Mouse (Mus musculus): ENCODE measurements around the gene Gm5799. TPM values are rescaled to one million over a fixed set of nuclear protein-coding genes. Genes with fewer than 3 reads are reported as not detected.
"Not testable (repeated sequence)": the region's sequence is repeated elsewhere in the genome, so short reads cannot be mapped to it uniquely, and the experiment has no call there.

Gm5799 gene
- not detected in 2 replicates for polyA plus RNA-seq (2011; ENCODE audit: insufficient read depth, insufficient read length, low read depth, missing spikeins)

GRCm38 (mm10) chr14:43543276-43543675 lies at the start of gene Gm5799:
Gm5799 (plus strand) TSS chr14:43543576.
- not testable (repeated sequence) for H3K9me3 ChIP-seq (replicated peaks; ENCODE audit: control insufficient read depth, insufficient read depth, low read length, poor library complexity, severe bottlenecking); H3K9ac ChIP-seq (ENCODE audit: low read depth, poor library complexity, severe bottlenecking); H3K27me3 ChIP-seq (ENCODE audit: control insufficient read depth, insufficient read depth, low read length, poor library complexity, severe bottlenecking); H3K4me3 ChIP-seq (ENCODE audit: low read depth, low read length); H3K4me1 ChIP-seq (ENCODE audit: control insufficient read depth, insufficient read depth, low read length); H3K36me3 ChIP-seq (ENCODE audit: control insufficient read depth, insufficient read depth, low read length, poor library complexity, severe bottlenecking); H3K27ac ChIP-seq (ENCODE audit: insufficient read depth, low read length)

- not testable (repeated sequence) for H3K9me3 ChIP-seq (replicated peaks; ENCODE audit: control insufficient read depth, insufficient read depth, low read length, poor library complexity, severe bottlenecking); H3K36me3 ChIP-seq (ENCODE audit: control insufficient read depth, insufficient read depth, low read length, poor library complexity, severe bottlenecking); H3K27me3 ChIP-seq (ENCODE audit: control insufficient read depth, insufficient read depth, low read length, poor library complexity, severe bottlenecking); H3K27ac ChIP-seq (ENCODE audit: insufficient read depth, low read length); H3K4me3 ChIP-seq (ENCODE audit: low read depth, low read length); H3K4me1 ChIP-seq (ENCODE audit: control insufficient read depth, insufficient read depth, low read length); H3K9ac ChIP-seq (ENCODE audit: low read depth, poor library complexity, severe bottlenecking)
Observed at GRCm38 (mm10) chr14:43531052-43532010, 12.0 kb upstream of the Gm5799 start.

- not testable (repeated sequence) for H3K4me3 ChIP-seq (ENCODE audit: low read depth, low read length); H3K27me3 ChIP-seq (ENCODE audit: control insufficient read depth, insufficient read depth, low read length, poor library complexity, severe bottlenecking); H3K9me3 ChIP-seq (replicated peaks; ENCODE audit: control insufficient read depth, insufficient read depth, low read length, poor library complexity, severe bottlenecking); H3K27ac ChIP-seq (ENCODE audit: insufficient read depth, low read length); H3K4me1 ChIP-seq (ENCODE audit: control insufficient read depth, insufficient read depth, low read length); H3K9ac ChIP-seq (ENCODE audit: low read depth, poor library complexity, severe bottlenecking); H3K36me3 ChIP-seq (ENCODE audit: control insufficient read depth, insufficient read depth, low read length, poor library complexity, severe bottlenecking)
Observed at GRCm38 (mm10) chr14:43532011-43532383, 11.4 kb upstream of the Gm5799 start.

- H3K27me3 ChIP-seq (ENCODE audit: control insufficient read depth, insufficient read depth, low read length, poor library complexity, severe bottlenecking); H3K27ac ChIP-seq (ENCODE audit: insufficient read depth, low read length); H3K4me1 ChIP-seq (ENCODE audit: control insufficient read depth, insufficient read depth, low read length); H3K36me3 ChIP-seq (ENCODE audit: control insufficient read depth, insufficient read depth, low read length, poor library complexity, severe bottlenecking); H3K9me3 ChIP-seq (replicated peaks; ENCODE audit: control insufficient read depth, insufficient read depth, low read length, poor library complexity, severe bottlenecking); H3K9ac ChIP-seq (ENCODE audit: low read depth, poor library complexity, severe bottlenecking); H3K4me3 ChIP-seq (ENCODE audit: low read depth, low read length): not testable (repeated sequence)
Observed at GRCm38 (mm10) chr14:43532387-43532786, 11.0 kb upstream of the Gm5799 start.

- H3K4me3 ChIP-seq (ENCODE audit: low read depth, low read length); H3K4me1 ChIP-seq (ENCODE audit: control insufficient read depth, insufficient read depth, low read length); H3K9ac ChIP-seq (ENCODE audit: low read depth, poor library complexity, severe bottlenecking); H3K27ac ChIP-seq (ENCODE audit: insufficient read depth, low read length); H3K27me3 ChIP-seq (ENCODE audit: control insufficient read depth, insufficient read depth, low read length, poor library complexity, severe bottlenecking); H3K9me3 ChIP-seq (replicated peaks; ENCODE audit: control insufficient read depth, insufficient read depth, low read length, poor library complexity, severe bottlenecking); H3K36me3 ChIP-seq (ENCODE audit: control insufficient read depth, insufficient read depth, low read length, poor library complexity, severe bottlenecking): not testable (repeated sequence)
Observed at GRCm38 (mm10) chr14:43538144-43538543, 5.2 kb upstream of the Gm5799 start.

GRCm38 (mm10) chr14:43546281-43546680 lies 2.9 kb downstream of the Gm5799 start:
- not testable (repeated sequence) for H3K27ac ChIP-seq (ENCODE audit: insufficient read depth, low read length); H3K9me3 ChIP-seq (replicated peaks; ENCODE audit: control insufficient read depth, insufficient read depth, low read length, poor library complexity, severe bottlenecking); H3K4me3 ChIP-seq (ENCODE audit: low read depth, low read length); H3K9ac ChIP-seq (ENCODE audit: low read depth, poor library complexity, severe bottlenecking); H3K36me3 ChIP-seq (ENCODE audit: control insufficient read depth, insufficient read depth, low read length, poor library complexity, severe bottlenecking); H3K4me1 ChIP-seq (ENCODE audit: control insufficient read depth, insufficient read depth, low read length); H3K27me3 ChIP-seq (ENCODE audit: control insufficient read depth, insufficient read depth, low read length, poor library complexity, severe bottlenecking)

GRCm38 (mm10) chr14:43552271-43552670 lies 8.9 kb downstream of the Gm5799 start:
- not testable (repeated sequence) for H3K27ac ChIP-seq (ENCODE audit: insufficient read depth, low read length); H3K27me3 ChIP-seq (ENCODE audit: control insufficient read depth, insufficient read depth, low read length, poor library complexity, severe bottlenecking); H3K4me1 ChIP-seq (ENCODE audit: control insufficient read depth, insufficient read depth, low read length); H3K9ac ChIP-seq (ENCODE audit: low read depth, poor library complexity, severe bottlenecking); H3K4me3 ChIP-seq (ENCODE audit: low read depth, low read length); H3K9me3 ChIP-seq (replicated peaks; ENCODE audit: control insufficient read depth, insufficient read depth, low read length, poor library complexity, severe bottlenecking); H3K36me3 ChIP-seq (ENCODE audit: control insufficient read depth, insufficient read depth, low read length, poor library complexity, severe bottlenecking)

- H3K27ac ChIP-seq (ENCODE audit: insufficient read depth, low read length); H3K4me3 ChIP-seq (ENCODE audit: low read depth, low read length); H3K36me3 ChIP-seq (ENCODE audit: control insufficient read depth, insufficient read depth, low read length, poor library complexity, severe bottlenecking); H3K27me3 ChIP-seq (ENCODE audit: control insufficient read depth, insufficient read depth, low read length, poor library complexity, severe bottlenecking); H3K9ac ChIP-seq (ENCODE audit: low read depth, poor library complexity, severe bottlenecking); H3K4me1 ChIP-seq (ENCODE audit: control insufficient read depth, insufficient read depth, low read length); H3K9me3 ChIP-seq (replicated peaks; ENCODE audit: control insufficient read depth, insufficient read depth, low read length, poor library complexity, severe bottlenecking): not testable (repeated sequence)
Observed at GRCm38 (mm10) chr14:43577969-43578368, 34.6 kb downstream of the Gm5799 start.

- H3K4me1 ChIP-seq (ENCODE audit: control insufficient read depth, insufficient read depth, low read length); H3K4me3 ChIP-seq (ENCODE audit: low read depth, low read length); H3K27ac ChIP-seq (ENCODE audit: insufficient read depth, low read length); H3K36me3 ChIP-seq (ENCODE audit: control insufficient read depth, insufficient read depth, low read length, poor library complexity, severe bottlenecking); H3K9me3 ChIP-seq (replicated peaks; ENCODE audit: control insufficient read depth, insufficient read depth, low read length, poor library complexity, severe bottlenecking); H3K9ac ChIP-seq (ENCODE audit: low read depth, poor library complexity, severe bottlenecking); H3K27me3 ChIP-seq (ENCODE audit: control insufficient read depth, insufficient read depth, low read length, poor library complexity, severe bottlenecking): not testable (repeated sequence)
Observed at GRCm38 (mm10) chr14:43579046-43579445, 35.7 kb downstream of the Gm5799 start, which contains the start of gene Gm17654. Gm17654 (minus strand) TSS chr14:43579146.
